Mouse (Mus musculus) embryonic facial prominence, embryonic 15.5 days (tissue): ENCODE data around the gene Kirrel3. TPM values are rescaled to one million over a fixed set of nuclear protein-coding genes. Genes with fewer than 3 reads are reported as not detected.

ENCODE experiments used
- ATAC-seq: fragments of 200-750 bp; cut with Nextera tagmentation; 2 replicates; pipeline ENCODE4 v1.8.0; 2017; ENCODE audit warnings: low read depth, moderate TSS enrichment; ENCODE audit not compliant: insufficient number of reproducible peaks, low FRiP score, low TSS enrichment
- H3K27ac ChIP-seq: fragments of 300-500 bp; sonication (generic); replicated peaks from 2 replicates; pipeline ENCODE4 v1.5.1; 2015; ENCODE audit warnings: mild to moderate bottlenecking, inconsistent platforms
- H3K27me3 ChIP-seq: fragments of 300-500 bp; sonication (generic); 2 replicates; pipeline ENCODE4 v1.6.1; 2015; ENCODE audit warnings: inconsistent platforms
- H3K36me3 ChIP-seq: fragments of 300-500 bp; sonication (generic); 2 replicates; pipeline ENCODE4 v1.6.1; 2015; ENCODE audit warnings: mild to moderate bottlenecking, inconsistent platforms
- H3K4me1 ChIP-seq: fragments of 300-500 bp; sonication (generic); 2 replicates; pipeline ENCODE4 v1.6.1; 2015; ENCODE audit warnings: inconsistent platforms
- H3K4me2 ChIP-seq: fragments of 300-500 bp; sonication (generic); replicated peaks from 2 replicates; pipeline ENCODE4 v1.6.1; 2015; ENCODE audit warnings: mild to moderate bottlenecking, inconsistent platforms
- H3K4me3 ChIP-seq: fragments of 300-500 bp; sonication (generic); replicated peaks from 2 replicates; pipeline ENCODE4 v1.5.1; 2015; ENCODE audit warnings: mild to moderate bottlenecking, inconsistent platforms
- H3K9ac ChIP-seq: fragments of 300-500 bp; sonication (generic); 2 replicates; pipeline ENCODE4 v1.6.1; 2015; ENCODE audit warnings: inconsistent platforms
- H3K9me3 ChIP-seq: fragments of 300-500 bp; sonication (generic); replicated peaks from 2 replicates; pipeline ENCODE4 v1.6.1; 2016; ENCODE audit warnings: inconsistent platforms
- WGBS: fragments of 180-500 bp; shearing (Covaris S2); methylation state at CpG from one replicate; pipeline ENCODE4 v1.1.7; 2015; 5-methylcytosine and 5-hydroxymethylcytosine counted together
- polyA plus RNA-seq: library from polyadenylated mRNA; unstranded; fragments of >200 nt; fragmentation: Nextera tagmentation; extraction: Ambion mirVana; gene quantifications from 2 replicates; pipeline ENCODE4 v1.2.1, GENCODE M21; 2015

Gene Kirrel3
- polyA plus RNA-seq, 1 experiment from 2014 or later = 6.6 TPM

DNA sequence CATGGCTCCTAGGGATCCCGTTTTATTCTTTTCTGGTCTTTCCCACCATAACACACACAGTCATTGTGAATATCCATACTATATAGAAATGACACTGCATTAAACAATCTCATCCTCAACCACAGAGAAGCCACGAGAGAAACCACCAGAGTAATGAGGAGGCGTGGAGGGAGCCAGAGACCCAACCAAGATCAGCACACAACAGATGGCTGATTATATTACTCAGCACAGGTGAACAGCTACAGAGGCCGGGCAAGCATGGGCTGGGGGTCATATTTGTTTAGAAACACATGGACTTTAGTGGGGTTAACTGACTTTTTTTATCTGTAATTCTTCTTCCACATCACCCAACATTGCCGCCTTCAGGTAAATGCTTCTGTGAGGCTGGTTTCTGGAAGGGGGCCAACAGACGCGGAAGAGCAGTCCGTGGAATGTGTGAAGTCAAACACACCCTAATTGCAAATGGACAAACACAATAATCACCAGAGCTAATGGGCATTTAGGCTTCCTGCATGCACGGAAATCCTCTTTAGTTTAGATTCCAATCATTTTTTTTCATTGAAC, 76.8 kb downstream of the Kirrel3 start:
- H3K4me3 ChIP-seq = no peak overlapping the region
- H3K36me3 ChIP-seq = no peaks in the 10 kb centered on the region
- WGBS = 66% methylated on average over 9 of the region's 9 CpGs
- no peak overlapping the region for H3K27ac ChIP-seq
- H3K4me2 ChIP-seq = no peak overlapping the region
- H3K9me3 ChIP-seq = no peaks in the 10 kb centered on the region
- no peak for ATAC-seq
- H3K4me1 ChIP-seq = 0 out of 2 replicates have a peak, but pooled peaks cover 8% of the 10 kb centered on the region
- no peaks in the 10 kb centered on the region for H3K27me3 ChIP-seq
- H3K9ac ChIP-seq = no peak overlapping the region

GRCm38 (mm10) chr9:34573906-34574305, 88.2 kb downstream of the Kirrel3 start:
- no peaks in the 10 kb centered on the region for H3K27me3 ChIP-seq
- ATAC-seq = no peak
- H3K4me2 ChIP-seq = no peak overlapping the region
- H3K36me3 ChIP-seq = no peaks in the 10 kb centered on the region
- 86% methylated on average over 4 of the region's 4 CpGs for WGBS
- no peak overlapping the region for H3K27ac ChIP-seq
- no peaks in the 10 kb centered on the region for H3K9me3 ChIP-seq
- H3K4me3 ChIP-seq = no peak overlapping the region
- H3K9ac ChIP-seq = no peak overlapping the region
- no peaks in the 10 kb centered on the region for H3K4me1 ChIP-seq

DNA sequence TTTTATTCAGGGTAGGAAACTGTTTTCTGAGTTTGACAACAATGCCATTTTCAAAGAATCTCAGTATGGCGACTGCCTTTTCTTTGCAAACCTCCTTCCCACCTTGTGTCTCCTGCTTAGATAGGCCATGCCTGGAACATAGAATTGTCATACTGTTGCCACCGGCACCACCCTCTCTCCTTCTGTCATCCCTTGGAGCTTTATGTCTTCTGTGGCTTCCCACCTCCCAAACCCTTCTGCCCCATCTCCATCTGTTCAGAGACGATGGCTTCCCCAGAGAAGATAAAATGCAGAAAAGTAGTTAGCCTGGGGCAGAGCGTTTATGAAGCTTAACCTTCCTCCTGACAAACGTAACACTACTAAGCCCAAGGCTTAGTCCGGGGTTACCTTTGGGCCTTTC, 88.9 kb downstream of the Kirrel3 start:
- no peaks in the 10 kb centered on the region for H3K4me1 ChIP-seq
- H3K9me3 ChIP-seq = no peaks in the 10 kb centered on the region
- H3K27me3 ChIP-seq = no peaks in the 10 kb centered on the region
- WGBS = 79% methylated on average over 6 of the region's 6 CpGs
- H3K36me3 ChIP-seq = no peaks in the 10 kb centered on the region
- no peak for ATAC-seq
- H3K27ac ChIP-seq = no peak overlapping the region
- no peak overlapping the region for H3K9ac ChIP-seq
- no peak overlapping the region for H3K4me2 ChIP-seq
- H3K4me3 ChIP-seq = no peak overlapping the region

GRCm38 (mm10) chr9:34579174-34579573, 93.5 kb downstream of the Kirrel3 start:
- Histone ChIP-seq H3K27me3 (no peaks in the 10 kb centered on the region), H3K4me3 (no peak overlapping the region), H3K27ac (no peak overlapping the region), H3K4me1 (no peaks in the 10 kb centered on the region), H3K4me2 (no peak overlapping the region), H3K36me3 (no peaks in the 10 kb centered on the region), H3K9me3 (no peaks in the 10 kb centered on the region), H3K9ac (no peak overlapping the region)
- WGBS = 81% methylated on average over 6 of the region's 6 CpGs
- ATAC-seq = no peak

GRCm38 (mm10) chr9:34580059-34580458, 94.4 kb downstream of the Kirrel3 start:
- Histone ChIP-seq H3K27me3 (no peaks in the 10 kb centered on the region), H3K9ac (no peak overlapping the region), H3K4me1 (no peaks in the 10 kb centered on the region), H3K9me3 (no peaks in the 10 kb centered on the region), H3K27ac (no peak overlapping the region), H3K36me3 (no peaks in the 10 kb centered on the region), H3K4me3 (no peak overlapping the region), H3K4me2 (no peak overlapping the region)
- WGBS = 79% methylated on average over 1 of the region's 1 CpGs
- no peak for ATAC-seq

DNA sequence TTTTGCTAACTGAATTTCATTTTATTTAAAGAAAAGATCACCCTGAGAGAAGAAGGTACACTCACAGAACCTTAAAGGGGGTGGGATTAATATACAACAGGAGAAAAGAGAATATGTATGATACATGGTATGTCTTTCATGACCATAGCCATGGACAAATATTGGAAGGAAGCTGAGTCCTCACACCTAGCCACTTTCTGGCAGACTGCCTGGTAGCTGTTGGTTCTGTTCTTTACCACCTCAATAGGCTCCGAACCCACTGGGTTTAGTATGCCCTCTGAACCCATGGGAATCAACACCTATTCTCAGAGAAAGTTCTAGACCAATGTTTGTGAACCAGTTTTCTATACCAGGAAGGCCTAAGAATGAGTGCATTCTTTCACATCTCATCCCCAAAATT, 96.8 kb downstream of the Kirrel3 start:
- Histone ChIP-seq H3K4me3 (no peak overlapping the region), H3K27ac (no peak overlapping the region), H3K36me3 (no peaks in the 10 kb centered on the region), H3K4me2 (no peak overlapping the region), H3K4me1 (no peaks in the 10 kb centered on the region), H3K27me3 (no peaks in the 10 kb centered on the region), H3K9ac (no peak overlapping the region), H3K9me3 (no peaks in the 10 kb centered on the region)
- ATAC-seq = no peak
- WGBS = 86% methylated on average over 1 of the region's 1 CpGs

- no peaks in the 10 kb centered on the region for H3K36me3 ChIP-seq
- 47% methylated on average over 2 of the region's 2 CpGs for WGBS
- H3K27ac ChIP-seq = no peak overlapping the region
- no peak overlapping the region for H3K4me3 ChIP-seq
- no peaks in the 10 kb centered on the region for H3K9me3 ChIP-seq
- no peak for ATAC-seq
- no peaks in the 10 kb centered on the region for H3K4me1 ChIP-seq
- H3K9ac ChIP-seq = no peak overlapping the region
- H3K27me3 ChIP-seq = no peaks in the 10 kb centered on the region
- H3K4me2 ChIP-seq = no peak overlapping the region
These were observed 99.8 kb downstream of the Kirrel3 start for GRCm38 (mm10) chr9:34585487-34585886.

DNA sequence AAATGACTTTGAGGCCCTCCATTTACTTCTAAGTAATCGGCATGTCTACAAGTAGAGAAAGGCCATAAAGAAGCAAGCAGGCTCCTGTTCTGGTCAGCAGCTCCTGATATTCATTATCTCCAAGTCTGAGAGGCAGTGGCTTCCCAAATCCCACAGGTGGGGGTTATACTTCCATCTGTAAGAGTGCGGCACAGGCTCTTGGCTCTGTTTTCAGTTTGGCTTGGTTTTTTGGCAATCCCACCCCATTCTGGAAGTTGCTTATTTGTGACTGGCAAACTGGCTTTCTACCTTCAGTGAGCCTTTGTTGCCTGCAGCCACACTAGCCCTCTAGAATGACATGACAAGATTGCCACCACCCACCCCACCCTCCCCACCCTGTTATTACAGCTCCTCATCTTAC, 100.4 kb downstream of the Kirrel3 start:
- no peaks in the 10 kb centered on the region for H3K27me3 ChIP-seq
- no peak overlapping the region for H3K9ac ChIP-seq
- ATAC-seq = no peak
- H3K27ac ChIP-seq = no peak overlapping the region
- no peak overlapping the region for H3K4me3 ChIP-seq
- H3K9me3 ChIP-seq = no peaks in the 10 kb centered on the region
- H3K36me3 ChIP-seq = no peaks in the 10 kb centered on the region
- no peak overlapping the region for H3K4me2 ChIP-seq
- H3K4me1 ChIP-seq = no peaks in the 10 kb centered on the region
- 49% methylated on average over 2 of the region's 2 CpGs for WGBS

DNA sequence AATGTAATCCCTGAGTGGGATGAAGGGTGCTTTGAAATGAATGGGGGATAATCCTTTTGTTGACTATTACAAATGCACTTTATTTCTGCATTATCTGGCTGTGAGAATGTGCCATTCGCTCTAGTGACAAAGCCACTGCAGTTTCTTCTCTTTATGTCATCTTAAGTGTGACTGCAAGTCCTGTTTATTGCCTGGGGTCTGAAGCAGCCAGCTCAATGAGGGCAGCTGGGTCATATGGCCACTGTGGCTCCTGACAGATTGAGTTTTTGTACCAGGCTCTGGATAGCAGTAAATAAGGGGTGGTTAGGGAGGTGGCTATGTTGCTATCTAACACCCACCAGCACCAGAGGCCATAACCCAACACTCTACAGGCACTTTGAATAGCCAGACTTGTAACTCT, 104.1 kb downstream of the Kirrel3 start:
- 66% methylated on average over 1 of the region's 1 CpGs for WGBS
- no peak for ATAC-seq

DNA sequence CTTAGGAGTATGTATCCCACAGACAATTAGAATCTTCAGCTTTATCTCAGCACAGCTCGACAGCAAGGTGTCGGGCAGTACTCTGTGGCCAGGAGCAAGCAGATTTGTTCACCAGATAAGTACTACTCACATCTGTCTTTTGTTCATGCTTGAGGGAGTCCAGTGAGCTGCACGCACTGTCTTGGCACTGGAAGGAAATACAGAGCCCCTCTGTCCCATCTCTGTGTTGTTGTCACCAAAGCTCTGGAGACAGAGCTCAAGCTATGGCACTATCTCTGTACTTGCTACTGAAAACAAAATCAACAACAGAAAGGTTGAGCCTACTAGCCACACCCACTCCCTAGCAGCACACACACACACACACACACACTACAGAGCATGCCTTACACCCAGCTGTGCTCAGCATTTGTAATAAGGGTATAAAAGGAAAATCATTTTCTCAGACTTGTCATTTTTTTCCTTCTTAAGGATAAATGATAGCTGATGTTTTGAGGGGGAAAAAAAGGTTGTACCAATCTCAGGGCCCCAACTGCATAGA, 106.4 kb downstream of the Kirrel3 start:
- no peak overlapping the region for H3K27ac ChIP-seq
- ATAC-seq = no peak
- H3K27me3 ChIP-seq = no peaks in the 10 kb centered on the region
- WGBS = 36% methylated on average over 3 of the region's 3 CpGs
- H3K4me1 ChIP-seq = no peaks in the 10 kb centered on the region
- H3K4me3 ChIP-seq = no peak overlapping the region
- H3K9me3 ChIP-seq = no peaks in the 10 kb centered on the region
- H3K9ac ChIP-seq = no peak overlapping the region
- H3K36me3 ChIP-seq = no peaks in the 10 kb centered on the region
- no peak overlapping the region for H3K4me2 ChIP-seq

More for the DNA sequence above, 104.1 kb downstream of the Kirrel3 start:
- Histone ChIP-seq H3K9ac (no peak overlapping the region), H3K36me3 (no peaks in the 10 kb centered on the region), H3K4me3 (no peak overlapping the region), H3K27ac (no peak overlapping the region), H3K4me1 (no peaks in the 10 kb centered on the region), H3K9me3 (no peaks in the 10 kb centered on the region), H3K4me2 (no peak overlapping the region), H3K27me3 (no peaks in the 10 kb centered on the region)

GRCm38 (mm10) chr9:34593889-34594288, 108.2 kb downstream of the Kirrel3 start:
- no peak for ATAC-seq

GRCm38 (mm10) chr9:34600326-34600725, 114.6 kb downstream of the Kirrel3 start:
- H3K4me2 ChIP-seq = no peak overlapping the region
- H3K4me3 ChIP-seq = no peak overlapping the region
- no peaks in the 10 kb centered on the region for H3K9me3 ChIP-seq
- no peaks in the 10 kb centered on the region for H3K4me1 ChIP-seq
- H3K36me3 ChIP-seq = no peaks in the 10 kb centered on the region
- WGBS = 64% methylated on average over 4 of the region's 4 CpGs
- no peak overlapping the region for H3K9ac ChIP-seq
- no peak overlapping the region for H3K27ac ChIP-seq
- H3K27me3 ChIP-seq = no peaks in the 10 kb centered on the region
- no peak for ATAC-seq

More at GRCm38 (mm10) chr9:34593889-34594288, 108.2 kb downstream of the Kirrel3 start:
- WGBS = 76% methylated on average over 4 of the region's 4 CpGs
- Histone ChIP-seq H3K9ac (no peak overlapping the region), H3K4me2 (no peak overlapping the region), H3K27ac (no peak overlapping the region), H3K27me3 (no peaks in the 10 kb centered on the region), H3K9me3 (no peaks in the 10 kb centered on the region), H3K4me1 (no peaks in the 10 kb centered on the region), H3K36me3 (no peaks in the 10 kb centered on the region), H3K4me3 (no peak overlapping the region)
